Mouse (Mus musculus): Measurements from ENCODE around the gene Neu1.
"Not testable (repeated sequence)": the region's sequence is repeated elsewhere in the genome, so short reads cannot be mapped to it uniquely, and the experiment has no call there.

Gene Neu1

DNA sequence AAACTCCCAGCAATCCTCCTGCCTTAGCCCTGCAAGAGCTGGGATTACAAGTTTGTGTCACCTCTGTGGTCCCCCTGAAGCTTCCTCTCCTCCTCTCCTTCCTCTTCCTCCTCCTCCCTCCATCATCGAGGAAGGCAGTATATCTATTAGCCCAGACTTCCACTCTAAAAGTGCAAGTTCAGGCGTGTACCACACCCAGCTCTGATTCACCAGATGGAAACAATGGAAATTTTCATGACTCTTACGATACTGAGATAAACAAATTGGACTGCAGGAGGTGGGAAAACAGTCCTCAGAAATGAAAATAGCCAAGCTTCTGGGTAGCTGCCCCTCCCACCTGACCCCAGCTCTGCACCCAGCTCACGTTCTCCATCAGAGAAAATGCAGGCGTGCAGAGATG, 34.6 kb downstream of the Neu1 start:
- DNase-seq (ENCODE audit: low read depth, low spot score) = no peak

DNA sequence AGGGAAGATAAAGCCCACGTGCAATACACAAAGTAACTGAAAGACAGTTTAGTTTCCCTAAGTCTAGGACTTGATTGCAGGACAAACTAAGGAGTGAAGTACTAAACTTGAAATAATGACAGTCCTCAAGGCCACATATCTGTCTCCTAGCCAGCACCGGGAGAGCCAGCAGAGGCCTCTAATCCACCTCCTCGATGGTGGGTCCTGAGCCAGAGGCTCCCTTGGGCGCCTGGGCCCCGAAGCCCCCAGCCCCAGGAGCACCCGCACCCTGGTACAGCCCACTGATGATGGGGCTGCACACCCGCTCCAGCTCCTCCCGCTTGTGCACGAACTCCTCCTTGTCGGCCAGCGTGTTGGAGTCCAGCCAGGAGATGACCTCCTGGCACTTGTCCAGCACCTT, 38.8 kb downstream of the Neu1 start, which contains the start of gene Gm20481:
Gene Gm20481, plus strand, starts transcription at position 91 of the 400 bp plus-strand sequence.
- not testable (repeated sequence) for DNase-seq (ENCODE audit: low read depth, low spot score)

DNA sequence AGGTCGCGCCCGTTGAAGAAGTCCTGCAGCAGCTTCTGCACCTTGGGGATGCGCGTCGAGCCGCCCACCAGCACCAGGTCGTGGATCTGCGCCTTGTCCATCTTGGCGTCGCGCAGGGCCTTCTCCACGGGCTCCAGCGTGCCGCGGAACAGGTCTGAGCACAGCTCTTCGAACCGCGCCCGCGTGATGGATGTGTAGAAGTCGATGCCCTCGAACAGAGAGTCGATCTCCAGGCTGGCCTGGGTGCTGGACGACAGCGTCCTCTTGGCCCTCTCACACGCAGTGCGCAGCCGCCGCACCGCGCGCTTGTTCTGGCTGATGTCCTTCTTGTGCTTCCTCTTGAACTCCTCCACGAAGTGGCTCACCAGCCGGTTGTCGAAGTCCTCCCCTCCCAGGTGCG, 39.8 kb downstream of the Neu1 start:
- DNase-seq (ENCODE audit: low read depth, low spot score) = not testable (repeated sequence)

DNA sequence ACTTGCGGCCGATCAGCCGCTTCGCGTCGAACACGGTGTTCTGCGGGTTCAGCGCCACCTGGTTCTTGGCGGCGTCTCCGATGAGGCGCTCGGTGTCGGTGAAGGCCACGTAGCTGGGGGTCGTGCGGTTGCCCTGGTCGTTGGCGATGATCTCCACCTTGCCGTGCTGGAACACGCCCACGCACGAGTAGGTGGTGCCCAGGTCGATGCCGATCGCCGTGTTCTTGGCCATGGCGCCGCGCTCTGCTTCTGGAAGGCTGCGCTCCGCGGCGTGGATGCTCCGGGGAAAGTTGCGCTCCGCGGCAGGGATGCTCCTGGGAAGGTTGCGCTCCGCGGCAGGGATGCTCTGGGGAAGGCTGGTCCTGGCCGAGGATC, 40.6 kb downstream of the Neu1 start:
- not testable (repeated sequence) for DNase-seq (ENCODE audit: low read depth, low spot score)

DNA sequence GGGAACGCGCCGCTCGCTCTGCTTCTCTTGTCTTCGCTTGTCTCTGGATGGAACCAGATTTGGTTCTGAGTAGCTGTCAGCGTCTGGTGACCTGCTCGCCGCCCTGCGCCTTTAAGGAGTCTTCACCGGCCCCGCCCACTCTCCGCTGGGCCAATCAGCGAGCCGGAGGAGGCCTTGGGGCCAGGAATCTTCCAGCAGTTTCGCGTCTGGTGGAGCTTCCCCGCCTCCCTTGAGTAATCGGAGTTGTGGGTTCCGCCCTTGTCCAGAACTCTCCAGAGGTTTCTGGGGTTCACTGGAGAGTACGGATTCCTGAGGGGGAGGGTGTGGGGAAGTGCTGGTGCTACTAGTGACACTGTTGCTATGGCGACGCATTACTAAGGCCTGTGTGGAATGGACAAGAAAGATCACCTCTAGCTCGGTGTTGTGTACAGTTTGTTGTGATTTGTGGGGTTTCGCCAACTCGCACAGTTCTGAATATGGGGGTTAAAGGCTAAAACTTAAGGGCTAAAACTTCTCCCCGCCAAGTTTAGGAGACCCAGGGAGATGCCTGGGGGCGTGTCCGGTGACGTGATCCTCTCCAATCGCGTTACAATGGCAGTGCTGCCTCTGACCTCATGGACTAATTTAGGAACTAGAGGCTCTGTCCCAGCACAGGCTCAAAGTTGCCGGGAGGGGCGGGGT, 41.2 kb downstream of the Neu1 start, which contains the start of the genes Hspa1a and Hspa1l:
Gene Hspa1a, minus strand, starts transcription at position 88 of the 681 bp plus-strand sequence.
Gene Hspa1l, plus strand, starts transcription at position 635 of the 681 bp plus-strand sequence.
- DNase-seq (ENCODE audit: low read depth, low spot score) = peak; percentile 93

DNA sequence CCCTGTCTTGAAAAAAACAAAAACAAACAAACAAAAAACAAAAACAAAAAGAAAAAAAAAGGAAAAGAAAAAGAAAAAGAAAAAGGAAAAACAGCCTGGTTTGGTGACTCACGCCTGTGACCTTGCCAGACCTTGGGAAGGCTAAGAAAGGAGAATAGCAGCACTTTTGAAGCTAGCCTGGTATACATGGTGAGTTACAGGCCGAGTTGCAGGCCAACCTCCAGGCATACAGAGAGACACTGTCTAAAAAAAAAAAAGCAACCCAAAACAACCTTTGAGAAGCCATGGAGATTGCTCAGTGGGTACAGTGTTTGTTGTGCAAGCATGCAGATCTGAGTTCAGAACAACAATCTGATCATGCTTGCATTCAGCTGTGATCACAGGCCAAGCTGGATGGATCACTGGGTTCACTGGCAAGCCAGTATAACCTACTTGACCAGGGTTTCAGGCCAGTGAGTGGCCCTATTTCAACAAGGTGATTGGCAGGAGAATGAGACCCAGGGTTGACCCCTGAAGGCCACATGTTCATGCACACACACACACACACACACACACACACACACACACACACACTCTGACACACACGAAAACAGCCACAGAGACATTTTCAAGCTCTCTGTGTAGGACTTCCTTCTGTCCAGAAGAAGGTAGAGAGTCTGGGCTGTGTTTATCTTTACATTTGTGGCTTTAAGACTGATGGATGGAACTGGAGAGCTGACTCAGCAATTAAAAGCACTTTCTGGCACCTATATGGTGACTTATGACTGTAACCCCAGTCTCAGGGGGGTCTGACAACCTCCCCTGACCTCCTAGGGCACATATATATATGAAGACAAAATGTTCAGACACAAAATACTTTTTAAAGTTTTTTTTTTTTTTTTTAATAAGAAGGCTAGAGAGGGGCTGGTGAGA, 44.8 kb downstream of the Neu1 start:
- DNase-seq (ENCODE audit: low read depth, low spot score) = no peak

DNA sequence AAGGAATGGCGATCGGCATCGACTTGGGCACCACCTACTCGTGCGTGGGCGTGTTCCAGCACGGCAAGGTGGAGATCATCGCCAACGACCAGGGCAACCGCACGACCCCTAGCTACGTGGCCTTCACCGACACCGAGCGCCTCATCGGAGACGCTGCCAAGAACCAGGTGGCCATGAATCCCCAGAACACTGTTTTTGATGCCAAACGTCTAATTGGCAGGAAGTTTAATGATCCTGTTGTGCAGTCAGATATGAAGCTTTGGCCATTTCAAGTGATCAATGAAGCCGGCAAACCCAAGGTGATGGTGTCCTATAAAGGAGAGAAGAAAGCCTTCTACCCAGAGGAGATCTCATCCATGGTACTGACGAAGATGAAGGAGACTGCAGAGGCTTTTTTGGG, 45.9 kb downstream of the Neu1 start:
- no peak for DNase-seq (ENCODE audit: low read depth, low spot score)

DNA sequence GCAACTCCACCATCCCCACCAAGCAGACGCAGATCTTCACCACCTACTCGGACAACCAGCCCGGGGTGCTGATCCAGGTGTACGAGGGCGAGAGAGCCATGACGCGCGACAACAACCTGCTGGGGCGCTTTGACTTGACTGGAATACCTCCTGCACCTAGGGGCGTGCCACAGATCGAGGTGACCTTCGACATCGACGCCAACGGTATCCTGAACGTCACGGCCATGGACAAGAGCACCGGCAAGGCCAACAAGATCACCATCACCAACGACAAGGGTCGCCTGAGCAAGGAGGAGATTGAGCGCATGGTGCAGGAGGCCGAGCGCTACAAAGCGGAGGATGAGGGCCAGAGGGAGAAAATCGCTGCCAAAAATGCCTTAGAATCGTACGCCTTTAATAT, 47.2 kb downstream of the Neu1 start:
- no peak for DNase-seq (ENCODE audit: low read depth, low spot score)

DNA sequence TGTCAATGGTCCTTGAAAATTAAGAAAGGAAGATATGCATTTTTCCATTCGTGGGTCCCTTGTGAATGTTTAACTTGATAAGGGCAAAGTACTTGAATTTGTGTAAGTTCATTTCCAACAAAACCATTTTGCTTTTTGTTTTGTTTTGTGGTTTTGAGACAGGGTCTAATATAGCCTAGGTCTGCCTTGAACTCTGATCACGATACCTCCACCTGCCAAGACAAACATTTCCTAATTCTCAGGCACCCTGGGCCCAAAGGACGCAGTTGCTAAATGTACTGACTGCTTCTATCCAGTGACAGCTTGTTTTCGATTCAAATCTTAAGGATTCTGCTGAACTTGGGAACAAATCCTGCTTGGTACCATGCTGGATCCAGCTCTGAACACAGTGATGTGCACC, 48.6 kb downstream of the Neu1 start:
- DNase-seq (ENCODE audit: low read depth, low spot score) = no peak

DNA sequence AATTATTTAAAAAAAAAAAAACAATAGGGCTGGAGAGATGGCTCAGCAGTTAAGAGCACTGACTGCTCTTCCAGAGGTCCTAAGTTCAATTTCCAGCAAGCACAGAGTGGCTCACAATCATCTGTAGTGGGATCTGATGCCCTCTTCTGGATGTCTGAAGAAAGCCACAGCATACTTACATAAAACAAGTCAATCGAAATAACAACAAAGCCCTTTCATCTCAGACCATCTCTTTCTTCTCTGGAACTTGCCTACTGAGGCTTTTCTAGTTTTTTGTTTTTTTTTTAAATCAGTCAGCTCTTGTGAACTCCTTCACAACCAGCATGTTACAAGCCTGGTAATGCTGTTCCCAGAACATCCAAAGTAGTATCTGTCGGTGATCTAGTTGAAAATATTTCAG, 49.6 kb downstream of the Neu1 start:
- DNase-seq (ENCODE audit: low read depth, low spot score) = peak; percentile 77

DNA sequence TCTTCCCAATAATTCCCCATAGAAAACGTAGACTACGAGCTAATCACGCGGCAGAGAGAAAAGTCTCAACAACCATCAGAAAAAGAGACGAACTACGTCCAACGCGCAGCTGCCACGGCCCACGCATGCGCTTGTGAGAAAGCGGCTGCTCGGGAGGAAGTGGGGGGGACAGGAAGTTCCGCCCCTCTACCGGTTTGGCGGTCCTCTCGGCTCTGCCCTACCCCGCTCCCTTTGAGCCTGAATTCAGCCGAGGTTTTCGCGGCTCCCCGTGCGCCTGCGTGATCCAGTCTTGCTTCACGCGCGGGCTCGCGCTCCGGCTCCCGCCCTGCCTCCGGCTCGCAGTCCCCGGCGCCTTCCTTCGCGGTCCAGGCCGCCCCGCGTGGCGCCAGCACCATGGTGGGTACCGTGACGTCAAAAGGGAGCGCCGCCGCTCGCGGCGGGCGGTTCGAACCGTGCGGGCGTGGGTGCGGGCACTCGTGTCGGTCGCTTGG, 50.7 kb downstream of the Neu1 start, which contains the start of gene Lsm2:
Gene Lsm2, plus strand, starts transcription at position 173 of the 491 bp plus-strand sequence.
- peak; percentile 95 for DNase-seq (ENCODE audit: low read depth, low spot score)

DNA sequence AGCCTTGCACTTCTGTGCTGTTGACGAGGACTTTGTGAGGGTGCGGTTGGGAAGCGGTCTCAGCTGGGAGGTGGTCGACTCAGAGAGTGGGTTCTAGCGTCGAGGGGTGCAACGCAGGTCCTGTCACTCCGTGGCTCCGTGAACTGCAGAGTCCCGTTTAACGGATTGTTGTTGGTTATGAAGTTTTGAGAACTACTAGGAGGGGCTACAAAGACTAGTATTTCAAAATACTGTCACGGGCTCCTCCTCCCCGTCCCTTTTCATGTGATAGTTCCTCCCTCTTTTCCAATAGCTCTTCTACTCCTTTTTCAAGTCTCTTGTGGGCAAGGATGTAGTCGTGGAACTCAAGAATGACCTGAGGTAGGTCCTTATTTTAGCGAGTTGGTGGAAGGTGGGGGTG, 51.3 kb downstream of the Neu1 start:
- DNase-seq (ENCODE audit: low read depth, low spot score) = no peak

DNA sequence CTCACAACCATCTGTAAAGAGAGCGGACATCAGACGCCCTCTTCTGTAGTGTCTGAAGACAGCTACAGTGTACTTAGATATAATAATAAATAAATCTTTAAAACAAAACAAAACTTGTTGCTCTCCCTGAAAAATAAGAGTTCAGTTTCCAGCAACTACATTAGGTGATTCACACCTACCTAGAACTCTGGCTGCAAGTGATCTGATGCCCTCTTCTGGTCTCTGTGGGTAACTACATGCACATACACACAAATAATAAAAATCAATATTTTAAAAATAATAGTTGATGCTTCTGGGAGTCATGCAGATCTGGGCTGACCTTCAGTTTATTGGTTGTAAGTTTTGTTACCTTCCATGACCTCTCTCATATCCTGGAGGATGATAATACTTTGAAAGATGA, 53.2 kb downstream of the Neu1 start:
- peak; percentile 59 for DNase-seq (ENCODE audit: low read depth, low spot score)
